Mouse (Mus musculus) lung, adult 2 months (tissue): Measurements from ENCODE around the gene Fmnl3.

Source experiments
- CTCF ChIP-seq: fragments of 200-500 bp; IDR thresholded peaks from 2 replicates; pipeline ENCODE4 v1.5.1; 2011; ENCODE audit warnings: mild to moderate bottlenecking, low read length, control low read depth; ENCODE audit not compliant: insufficient read depth
- POLR2A ChIP-seq: fragments of 200-500 bp; IDR thresholded peaks from 2 replicates; pipeline ENCODE4 v1.6.1; 2011; ENCODE audit warnings: low read depth, mild to moderate bottlenecking, control low read depth, low read length, borderline replicate concordance; ENCODE audit errors: extremely low read depth

- TF ChIP-seq POLR2A (no peak), CTCF (peak; percentile 72)
Measured at GRCm38 (mm10) chr15:99317267-99317651, 53.0 kb downstream of the Fmnl3 start.
